Mouse (Mus musculus) MN1 (cell line): ENCODE measurements around the gene Olfml2a.

Experiments
- DNase-seq: peaks from one replicate; pipeline ENCODE4 v3.0.0-alpha.2; 2016; ENCODE audit warnings: low spot score

The Olfml2a gene

GRCm38 (mm10) chr2:39011264-39011663 lies 79.5 kb downstream of the Olfml2a start:
- no peak for DNase-seq

DNA sequence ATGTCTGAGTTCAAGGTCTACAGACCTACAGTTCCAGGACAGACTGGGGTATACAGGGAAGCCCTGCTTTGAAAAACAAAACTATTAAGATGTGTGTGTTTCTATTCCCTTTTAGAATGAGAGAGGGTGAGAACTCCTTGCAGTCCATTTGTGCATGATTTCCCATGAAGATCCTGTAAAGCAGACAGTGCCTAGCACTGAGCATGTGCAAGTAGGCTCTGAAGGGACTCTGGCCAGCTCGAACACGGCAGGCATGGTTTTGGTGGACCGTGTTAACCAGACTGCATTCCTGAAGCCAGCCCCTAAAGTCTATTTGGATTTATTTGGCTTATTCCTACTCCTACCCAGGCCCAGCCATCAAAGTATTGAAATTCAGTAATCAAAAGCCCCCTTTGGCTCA lies 80.2 kb downstream of the Olfml2a start:
- no peak for DNase-seq

DNA sequence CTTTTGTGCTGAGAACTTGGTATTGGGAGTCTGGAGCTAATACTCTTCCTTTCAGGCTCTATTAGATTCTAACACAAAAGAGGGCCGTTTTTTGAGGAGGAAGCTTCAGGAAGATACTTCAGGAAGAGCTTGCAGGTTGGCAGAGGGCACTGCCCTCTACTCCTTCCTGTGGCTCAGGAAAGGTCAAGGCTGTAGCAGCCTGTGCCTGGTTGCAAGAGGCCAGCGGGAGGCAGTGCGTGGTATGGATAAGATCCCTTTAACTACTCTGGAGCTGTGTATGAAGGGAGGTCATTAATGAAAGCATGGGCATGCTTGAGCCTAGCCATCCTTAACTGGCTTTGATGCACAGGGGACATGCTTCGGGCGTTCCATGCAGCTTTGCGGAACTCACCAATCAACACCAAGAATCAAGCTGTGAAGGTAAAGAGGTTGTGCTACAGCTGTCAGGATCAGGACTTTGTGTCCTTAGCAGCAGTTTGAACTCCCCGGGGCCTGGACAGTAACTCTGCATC lies 81.0 kb downstream of the Olfml2a start:
- DNase-seq = no peak
